Mouse (Mus musculus) ovary, postnatal 10 days (tissue): ENCODE measurements around the gene Tln1.
A peak's percentile ranks its signal among the peaks of the same experiment; 100 is the strongest.
"Not testable (repeated sequence)": the region's sequence is repeated elsewhere in the genome, so short reads cannot be mapped to it uniquely, and the experiment has no call there.

Experiments
- DNase-seq: peaks from one replicate; pipeline ENCODE4 v3.0.0; 2022; ENCODE audit warnings: low spot score

Tln1 gene

GRCm38 (mm10) chr4:43504269-43504668 is 58.2 kb downstream of the Tln1 start:
- DNase-seq = no peak

- DNase-seq = no peak
Observed at GRCm38 (mm10) chr4:43503506-43503905, 59.0 kb downstream of the Tln1 start.

GRCm38 (mm10) chr4:43503041-43503440 is 59.5 kb downstream of the Tln1 start:
- DNase-seq = no peak

GRCm38 (mm10) chr4:43499407-43500333 is 62.8 kb downstream of the Tln1 start, which contains the start of gene Arhgef39:
Gene Arhgef39 (minus strand): TSS chr4:43499695.
- DNase-seq = no peak

- no peak for DNase-seq
Observed at GRCm38 (mm10) chr4:43498983-43499382, 63.5 kb downstream of the Tln1 start.

GRCm38 (mm10) chr4:43497946-43498345 is 64.5 kb downstream of the Tln1 start:
- no peak for DNase-seq

- DNase-seq = no peak
Observed at GRCm38 (mm10) chr4:43497405-43497804, 65.1 kb downstream of the Tln1 start.

- DNase-seq = no peak
Observed at GRCm38 (mm10) chr4:43496587-43496986, 65.9 kb downstream of the Tln1 start.

GRCm38 (mm10) chr4:43493846-43494240 is 68.6 kb downstream of the Tln1 start:
- no peak for DNase-seq

GRCm38 (mm10) chr4:43493186-43493845 is 69.2 kb downstream of the Tln1 start:
- DNase-seq = peak; percentile 98

- peak; percentile 53 for DNase-seq
Observed at GRCm38 (mm10) chr4:43492821-43493185, 69.7 kb downstream of the Tln1 start, which contains the start of gene Ccdc107. Gene Ccdc107 (plus strand): TSS chr4:43492900.

GRCm38 (mm10) chr4:43492101-43492820 is 70.2 kb downstream of the Tln1 start:
- DNase-seq = no peak

GRCm38 (mm10) chr4:43490801-43491200 is 71.7 kb downstream of the Tln1 start:
- DNase-seq = no peak

- no peak for DNase-seq
Observed at GRCm38 (mm10) chr4:43489611-43490010, 72.9 kb downstream of the Tln1 start.

GRCm38 (mm10) chr4:43485666-43486065 is 76.8 kb downstream of the Tln1 start:
- DNase-seq = not testable (repeated sequence)

- no peak for DNase-seq
Observed at GRCm38 (mm10) chr4:43483535-43484091, 78.9 kb downstream of the Tln1 start, which contains the start of gene Sit1. Gene Sit1 (minus strand): TSS chr4:43483734.

GRCm38 (mm10) chr4:43482591-43482990 is 79.9 kb downstream of the Tln1 start:
- DNase-seq = no peak

- no peak for DNase-seq
Observed at GRCm38 (mm10) chr4:43481894-43482456, 80.5 kb downstream of the Tln1 start.
